Mouse (Mus musculus): ENCODE measurements at regions not wholly inside any gene's neighbourhood (a gene's known extent, or its start where the extent isn't known, plus 50 kb on each side); places are given as distances from the start of the nearest gene placed in this dataset.

GRCm38 (mm10) chr7:40699633-40700032, 198.5 kb upstream of the Vstm2b start:
- H3K4me1 ChIP-seq (ENCODE audit: control insufficient read depth, insufficient read depth, low read length): no peaks in the 10 kb centered on the region
- 86% methylated on average over 1 of the region's 1 CpGs for WGBS
- no peaks in the 10 kb centered on the region for H3K27me3 ChIP-seq (ENCODE audit: control insufficient read depth, insufficient read depth, low read length)
- H3K4me3 ChIP-seq (replicated peaks; ENCODE audit: low read length): no peak overlapping the region
- ATAC-seq (ENCODE audit: insufficient read depth, low FRiP score): no peak
- H3K9me3 ChIP-seq (replicated peaks; ENCODE audit: control insufficient read depth, low read length): no peaks in the 10 kb centered on the region
- H3K36me3 ChIP-seq (ENCODE audit: control insufficient read depth, insufficient read depth, low read length): no peaks in the 10 kb centered on the region
- no peak overlapping the region for H3K27ac ChIP-seq (ENCODE audit: low read length)
- H3K9ac ChIP-seq (ENCODE audit: low read length): no peak overlapping the region
- no peak overlapping the region for H3K4me2 ChIP-seq (ENCODE audit: low read depth, low read length)

- Histone ChIP-seq H3K9ac (ENCODE audit: low read length) (no peak overlapping the region), H3K27ac (ENCODE audit: low read length) (no peak overlapping the region), H3K9me3 (replicated peaks; ENCODE audit: control insufficient read depth, low read length) (no peaks in the 10 kb centered on the region), H3K36me3 (ENCODE audit: control insufficient read depth, insufficient read depth, low read length) (no peaks in the 10 kb centered on the region), H3K4me3 (replicated peaks; ENCODE audit: low read length) (no peak overlapping the region), H3K4me2 (ENCODE audit: low read depth, low read length) (no peak overlapping the region), H3K27me3 (ENCODE audit: control insufficient read depth, insufficient read depth, low read length) (no peaks in the 10 kb centered on the region), H3K4me1 (ENCODE audit: control insufficient read depth, insufficient read depth, low read length) (no peaks in the 10 kb centered on the region)
- no peak for ATAC-seq (ENCODE audit: insufficient read depth, low FRiP score)
- WGBS: 76% methylated on average over 5 of the region's 5 CpGs
These were observed 197.5 kb upstream of the Vstm2b start for GRCm38 (mm10) chr7:40700656-40701055.

GRCm38 (mm10) chr7:40702191-40703045, 195.7 kb upstream of the Vstm2b start:
- no peaks in the 10 kb centered on the region for H3K36me3 ChIP-seq (ENCODE audit: control insufficient read depth, insufficient read depth, low read length)
- H3K27ac ChIP-seq (ENCODE audit: low read length): no peak overlapping the region
- H3K9me3 ChIP-seq (replicated peaks; ENCODE audit: control insufficient read depth, low read length): no peaks in the 10 kb centered on the region
- 54% methylated on average over 5 of the region's 5 CpGs for WGBS
- H3K9ac ChIP-seq (ENCODE audit: low read length): no peak overlapping the region
- no peak overlapping the region for H3K4me3 ChIP-seq (replicated peaks; ENCODE audit: low read length)
- ATAC-seq (ENCODE audit: insufficient read depth, low FRiP score): no peak
- no peaks in the 10 kb centered on the region for H3K27me3 ChIP-seq (ENCODE audit: control insufficient read depth, insufficient read depth, low read length)
- no peak overlapping the region for H3K4me2 ChIP-seq (ENCODE audit: low read depth, low read length)
- no peaks in the 10 kb centered on the region for H3K4me1 ChIP-seq (ENCODE audit: control insufficient read depth, insufficient read depth, low read length)

- Histone ChIP-seq H3K27me3 (ENCODE audit: control insufficient read depth, insufficient read depth, low read length) (no peaks in the 10 kb centered on the region), H3K4me1 (ENCODE audit: control insufficient read depth, insufficient read depth, low read length) (no peaks in the 10 kb centered on the region), H3K36me3 (ENCODE audit: control insufficient read depth, insufficient read depth, low read length) (no peaks in the 10 kb centered on the region), H3K9me3 (replicated peaks; ENCODE audit: control insufficient read depth, low read length) (no peaks in the 10 kb centered on the region), H3K9ac (ENCODE audit: low read length) (no peak overlapping the region), H3K27ac (ENCODE audit: low read length) (no peak overlapping the region), H3K4me3 (replicated peaks; ENCODE audit: low read length) (no peak overlapping the region), H3K4me2 (ENCODE audit: low read depth, low read length) (no peak overlapping the region)
- ATAC-seq (ENCODE audit: insufficient read depth, low FRiP score): no peak
- WGBS: 98% methylated on average over 2 of the region's 2 CpGs
These were observed 189.9 kb upstream of the Vstm2b start for GRCm38 (mm10) chr7:40708231-40708630.

- 54% methylated on average over 6 of the region's 6 CpGs for WGBS
- no peaks in the 10 kb centered on the region for H3K4me1 ChIP-seq (ENCODE audit: control insufficient read depth, insufficient read depth, low read length)
- H3K9me3 ChIP-seq (replicated peaks; ENCODE audit: control insufficient read depth, low read length): no peaks in the 10 kb centered on the region
- no peak overlapping the region for H3K4me3 ChIP-seq (replicated peaks; ENCODE audit: low read length)
- no peak overlapping the region for H3K4me2 ChIP-seq (ENCODE audit: low read depth, low read length)
- no peaks in the 10 kb centered on the region for H3K27me3 ChIP-seq (ENCODE audit: control insufficient read depth, insufficient read depth, low read length)
- no peaks in the 10 kb centered on the region for H3K36me3 ChIP-seq (ENCODE audit: control insufficient read depth, insufficient read depth, low read length)
- H3K27ac ChIP-seq (ENCODE audit: low read length): no peak overlapping the region
- ATAC-seq (ENCODE audit: insufficient read depth, low FRiP score): no peak
- no peak overlapping the region for H3K9ac ChIP-seq (ENCODE audit: low read length)
These were observed 180.1 kb upstream of the Vstm2b start for GRCm38 (mm10) chr7:40717991-40718390.

GRCm38 (mm10) chr7:40736971-40737468, 161.1 kb upstream of the Vstm2b start:
- no peak overlapping the region for H3K27ac ChIP-seq (ENCODE audit: low read length)
- no peaks in the 10 kb centered on the region for H3K27me3 ChIP-seq (ENCODE audit: control insufficient read depth, insufficient read depth, low read length)
- 62% methylated on average over 6 of the region's 6 CpGs for WGBS
- ATAC-seq (ENCODE audit: insufficient read depth, low FRiP score): no peak
- H3K4me3 ChIP-seq (replicated peaks; ENCODE audit: low read length): no peak overlapping the region
- H3K4me1 ChIP-seq (ENCODE audit: control insufficient read depth, insufficient read depth, low read length): no peaks in the 10 kb centered on the region
- H3K9me3 ChIP-seq (replicated peaks; ENCODE audit: control insufficient read depth, low read length): no peaks in the 10 kb centered on the region
- H3K36me3 ChIP-seq (ENCODE audit: control insufficient read depth, insufficient read depth, low read length): no peaks in the 10 kb centered on the region
- no peak overlapping the region for H3K4me2 ChIP-seq (ENCODE audit: low read depth, low read length)
- no peak overlapping the region for H3K9ac ChIP-seq (ENCODE audit: low read length)

GRCm38 (mm10) chr7:40737496-40737895, 160.6 kb upstream of the Vstm2b start:
- H3K4me2 ChIP-seq (ENCODE audit: low read depth, low read length): no peak overlapping the region
- no peak overlapping the region for H3K4me3 ChIP-seq (replicated peaks; ENCODE audit: low read length)
- no peaks in the 10 kb centered on the region for H3K27me3 ChIP-seq (ENCODE audit: control insufficient read depth, insufficient read depth, low read length)
- H3K4me1 ChIP-seq (ENCODE audit: control insufficient read depth, insufficient read depth, low read length): no peaks in the 10 kb centered on the region
- no peak overlapping the region for H3K9ac ChIP-seq (ENCODE audit: low read length)
- no peaks in the 10 kb centered on the region for H3K9me3 ChIP-seq (replicated peaks; ENCODE audit: control insufficient read depth, low read length)
- WGBS: 78% methylated on average over 7 of the region's 7 CpGs
- no peak for ATAC-seq (ENCODE audit: insufficient read depth, low FRiP score)
- no peak overlapping the region for H3K27ac ChIP-seq (ENCODE audit: low read length)
- H3K36me3 ChIP-seq (ENCODE audit: control insufficient read depth, insufficient read depth, low read length): no peaks in the 10 kb centered on the region

- ATAC-seq (ENCODE audit: insufficient read depth, low FRiP score): no peak
- no peaks in the 10 kb centered on the region for H3K36me3 ChIP-seq (ENCODE audit: control insufficient read depth, insufficient read depth, low read length)
- H3K4me2 ChIP-seq (ENCODE audit: low read depth, low read length): no peak overlapping the region
- no peaks in the 10 kb centered on the region for H3K4me1 ChIP-seq (ENCODE audit: control insufficient read depth, insufficient read depth, low read length)
- no peak overlapping the region for H3K9ac ChIP-seq (ENCODE audit: low read length)
- H3K27me3 ChIP-seq (ENCODE audit: control insufficient read depth, insufficient read depth, low read length): no peaks in the 10 kb centered on the region
- no peak overlapping the region for H3K4me3 ChIP-seq (replicated peaks; ENCODE audit: low read length)
- no peak overlapping the region for H3K27ac ChIP-seq (ENCODE audit: low read length)
- WGBS: 77% methylated on average over 3 of the region's 3 CpGs
- no peaks in the 10 kb centered on the region for H3K9me3 ChIP-seq (replicated peaks; ENCODE audit: control insufficient read depth, low read length)
These were observed 160.0 kb upstream of the Vstm2b start for GRCm38 (mm10) chr7:40738174-40738573.

- ATAC-seq (ENCODE audit: insufficient read depth, low FRiP score): no peak
- Histone ChIP-seq H3K4me2 (ENCODE audit: low read depth, low read length) (no peak overlapping the region), H3K27ac (ENCODE audit: low read length) (no peak overlapping the region), H3K9me3 (replicated peaks; ENCODE audit: control insufficient read depth, low read length) (no peaks in the 10 kb centered on the region), H3K4me1 (ENCODE audit: control insufficient read depth, insufficient read depth, low read length) (no peaks in the 10 kb centered on the region), H3K4me3 (replicated peaks; ENCODE audit: low read length) (no peak overlapping the region), H3K27me3 (ENCODE audit: control insufficient read depth, insufficient read depth, low read length) (no peaks in the 10 kb centered on the region), H3K9ac (ENCODE audit: low read length) (no peak overlapping the region), H3K36me3 (ENCODE audit: control insufficient read depth, insufficient read depth, low read length) (no peaks in the 10 kb centered on the region)
- 55% methylated on average over 4 of the region's 4 CpGs for WGBS
These were observed 155.5 kb upstream of the Vstm2b start for GRCm38 (mm10) chr7:40742553-40743151.
